27 mouse cellular contexts compared by ENCODE assay signal in the genomic region with DNA sequence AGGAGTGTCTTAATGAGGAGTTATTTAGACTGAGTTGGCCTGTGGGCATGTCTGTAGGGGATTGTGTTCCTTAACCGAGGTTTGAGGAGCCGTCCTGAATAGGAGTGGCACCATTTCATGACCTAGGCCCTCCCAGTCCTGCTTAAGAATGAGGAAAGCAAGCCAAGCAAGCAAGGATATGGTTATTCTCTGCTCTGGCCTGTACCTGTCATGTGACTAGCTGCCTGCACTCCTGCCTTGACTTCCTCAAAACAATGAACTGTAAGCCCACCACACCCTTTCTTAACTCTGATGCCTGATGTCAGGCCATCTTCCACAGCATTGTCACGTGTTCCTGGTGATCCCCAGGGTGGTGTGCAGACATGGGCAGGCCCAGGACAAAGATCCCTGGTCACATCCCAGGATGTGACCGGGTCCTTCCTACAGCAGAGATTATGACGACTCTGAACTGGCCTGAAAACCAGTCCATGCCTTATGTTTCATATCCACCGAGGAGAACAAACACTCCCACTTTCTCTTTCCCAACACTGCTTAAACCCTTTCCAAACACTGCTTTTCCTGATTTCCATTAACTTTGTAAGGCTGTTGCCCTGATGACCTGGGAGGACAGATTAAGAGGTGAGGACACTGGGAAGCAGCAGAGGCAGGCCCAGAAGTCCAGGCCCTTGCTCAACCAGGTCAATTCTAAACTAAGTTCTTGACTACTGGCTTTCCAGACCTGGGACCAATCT.
A peak's percentile ranks its signal among the peaks of the same experiment; 100 is the strongest.
DNase-seq lines count a peak whose midpoint lies in the region; ATAC-seq and TF ChIP-seq lines count a peak whose summit lies in the region.
"Had no signal": no experiment of that assay in that cellular context is flagged by ENCODE, and none has a peak within 500 bp of the region (broad histone marks: within the 10 kb centered on the region; RNA-seq: fewer than 3 reads in every experiment).

No protein-coding gene starts in this region.

- H3K27me3 ChIP-seq in limb, embryonic 11.5 days (ENCODE audit: control insufficient read depth, insufficient read depth, low read length), result no peaks in the 10 kb centered on the region
- H3K27me3 ChIP-seq in limb, embryonic 10.5 days (ENCODE audit: low read depth, poor library complexity, severe bottlenecking), result no peaks in the 10 kb centered on the region
- no peaks in the 10 kb centered on the region for H3K27me3 ChIP-seq in stomach, postnatal 0 days (ENCODE audit: control insufficient read depth, insufficient read depth, low read length)
- H3K27me3 ChIP-seq: embryonic facial prominence, embryonic 12.5 days; forebrain, embryonic 15.5 days; heart, embryonic 12.5 days; liver, embryonic 13.5 days; midbrain, embryonic 12.5 days; neural tube, embryonic 12.5 days had no signal

- no peak overlapping the region for H3K4me3 ChIP-seq in limb, embryonic 11.5 days (ENCODE audit: low read depth, low read length)
- H3K4me3 ChIP-seq in limb, embryonic 10.5 days, result no peak overlapping the region
- H3K4me3 ChIP-seq in stomach, postnatal 0 days (ENCODE audit: low read depth, low read length), result no peak overlapping the region
- H3K4me3 ChIP-seq: embryonic facial prominence, embryonic 12.5 days; erythroblast, embryonic 14.5 days; forebrain, embryonic 15.5 days; heart, embryonic 12.5 days; liver, embryonic 13.5 days; midbrain, embryonic 12.5 days; neural tube, embryonic 12.5 days had no signal

- peak; percentile 17 for DNase-seq in limb, embryonic 11.5 days (ENCODE audit: low spot score)
- no peak for DNase-seq in limb, embryonic 10.5 days (ENCODE audit: low spot score)
- DNase-seq in testis, postnatal 10 days (ENCODE audit: low spot score), result peak; percentile 13
- no peak for DNase-seq in testis, postnatal 14 days (ENCODE audit: low spot score)
- DNase-seq in stomach, postnatal 0 days (ENCODE audit: low spot score), result peak; percentile 6
- DNase-seq in layer of hippocampus, adult 18-20 months (ENCODE audit: low spot score in 2 of 2), result no peak
- no peak for DNase-seq in right cerebral cortex, postnatal 10 days (ENCODE audit: low spot score in 2 of 2)
- DNase-seq: adrenal gland, postnatal 36 days; cerebellum, adult 8-10 months; gastrocnemius, postnatal 25 days; kidney, adult 18-20 months; layer of hippocampus, postnatal 36 days; liver, embryonic 13.5 days; right cerebral cortex, adult 18-20 months; thymus, adult 18-20 months; thymus, postnatal 4 days had no signal

- no peaks in the 10 kb centered on the region for H3K4me1 ChIP-seq in limb, embryonic 11.5 days (ENCODE audit: control insufficient read depth, insufficient read depth, low read length)
- no peaks in the 10 kb centered on the region for H3K4me1 ChIP-seq in limb, embryonic 10.5 days
- H3K4me1 ChIP-seq in stomach, postnatal 0 days (replicated peaks; ENCODE audit: control insufficient read depth, insufficient read depth), result no peaks in the 10 kb centered on the region
- H3K4me1 ChIP-seq: embryonic facial prominence, embryonic 12.5 days; forebrain, embryonic 15.5 days; heart, embryonic 12.5 days; liver, embryonic 13.5 days; midbrain, embryonic 12.5 days; neural tube, embryonic 12.5 days had no signal

- H3K4me2 ChIP-seq in limb, embryonic 11.5 days (ENCODE audit: low read depth, severe bottlenecking), result no peak overlapping the region
- no peak overlapping the region for H3K4me2 ChIP-seq in stomach, postnatal 0 days (replicated peaks; ENCODE audit: low read depth)
- H3K4me2 ChIP-seq: embryonic facial prominence, embryonic 12.5 days; forebrain, embryonic 15.5 days; heart, embryonic 12.5 days; liver, embryonic 13.5 days; midbrain, embryonic 12.5 days; neural tube, embryonic 12.5 days had no signal

- no peak for ATAC-seq in limb, embryonic 11.5 days (ENCODE audit: insufficient number of reproducible peaks, low FRiP score, low TSS enrichment, low read depth)
- peak; percentile 74 for ATAC-seq in granulocyte monocyte progenitor cell, adult 5-6 weeks (replicated peaks; ENCODE audit: poor library complexity, severe bottlenecking)
- ATAC-seq in stomach, postnatal 0 days (ENCODE audit: low FRiP score, low TSS enrichment), result peak; percentile 63
- ATAC-seq: activated CD4-positive, CD25-positive, alpha-beta regulatory T cell, adult 4 months; forebrain, embryonic 15.5 days; hindbrain, embryonic 16.5 days had no signal

- TF ChIP-seq EP300 in stomach, postnatal 0 days (optimal IDR thresholded peaks at IDR 0.05), result no peak

- H3K9ac ChIP-seq in limb, embryonic 11.5 days (ENCODE audit: low read length), result no peak overlapping the region
- no peak overlapping the region for H3K9ac ChIP-seq in stomach, postnatal 0 days (ENCODE audit: low read length)
- H3K9ac ChIP-seq: embryonic facial prominence, embryonic 12.5 days; forebrain, embryonic 15.5 days; heart, embryonic 12.5 days; liver, embryonic 13.5 days; midbrain, embryonic 12.5 days; neural tube, embryonic 12.5 days had no signal

- 76% methylated on average over 6 of the region's 6 CpGs for WGBS in limb, embryonic 11.5 days
- 81% methylated on average over 6 of the region's 6 CpGs for WGBS in limb, embryonic 10.5 days
- WGBS in stomach, postnatal 0 days, result 41% methylated on average over 6 of the region's 6 CpGs

- no peak overlapping the region for H3K27ac ChIP-seq in limb, embryonic 11.5 days (replicated peaks; ENCODE audit: low read depth, low read length)
- no peak overlapping the region for H3K27ac ChIP-seq in limb, embryonic 10.5 days
- no peak overlapping the region for H3K27ac ChIP-seq in stomach, postnatal 0 days (replicated peaks)
- H3K27ac ChIP-seq: embryonic facial prominence, embryonic 12.5 days; forebrain, embryonic 15.5 days; kidney, postnatal 0 days; liver, embryonic 13.5 days; macrophage; midbrain, embryonic 12.5 days; neural tube, embryonic 12.5 days had no signal

- TF ChIP-seq CTCF in stomach, postnatal 0 days (IDR thresholded peaks at IDR 0.05; ENCODE audit: low read depth), result no peak

- H3K36me3 ChIP-seq in limb, embryonic 11.5 days (ENCODE audit: control insufficient read depth, insufficient read depth, low read length), result no peaks in the 10 kb centered on the region
- no peaks in the 10 kb centered on the region for H3K36me3 ChIP-seq in limb, embryonic 10.5 days
- no peaks in the 10 kb centered on the region for H3K36me3 ChIP-seq in stomach, postnatal 0 days (ENCODE audit: control insufficient read depth, insufficient read depth, low read length)
- H3K36me3 ChIP-seq: embryonic facial prominence, embryonic 12.5 days; forebrain, embryonic 15.5 days; heart, embryonic 12.5 days; liver, embryonic 13.5 days; midbrain, embryonic 12.5 days; neural tube, embryonic 12.5 days had no signal

- H3K9me3 ChIP-seq in limb, embryonic 11.5 days (ENCODE audit: control insufficient read depth, low read length), result no peaks in the 10 kb centered on the region
- no peaks in the 10 kb centered on the region for H3K9me3 ChIP-seq in limb, embryonic 10.5 days (replicated peaks)
- H3K9me3 ChIP-seq in stomach, postnatal 0 days (ENCODE audit: control insufficient read depth, low read length), result no peaks in the 10 kb centered on the region
- H3K9me3 ChIP-seq: embryonic facial prominence, embryonic 12.5 days; forebrain, embryonic 15.5 days; heart, embryonic 12.5 days; liver, embryonic 13.5 days; midbrain, embryonic 12.5 days; neural tube, embryonic 12.5 days had no signal

Comparison
In these comparisons a context has a peak if more than half of its experiments do, and no peak if none do; other contexts are left out.
1. DNase-seq: peak in limb, embryonic 11.5 days (single experiment), testis, postnatal 10 days (single experiment) and stomach, postnatal 0 days (single experiment); none in limb, embryonic 10.5 days (single experiment), testis, postnatal 14 days (single experiment), layer of hippocampus, adult 18-20 months (0 of 2) and right cerebral cortex, postnatal 10 days (0 of 2).